Comparison of ENCODE assay signal across 8 mouse cellular contexts in the genomic region with DNA sequence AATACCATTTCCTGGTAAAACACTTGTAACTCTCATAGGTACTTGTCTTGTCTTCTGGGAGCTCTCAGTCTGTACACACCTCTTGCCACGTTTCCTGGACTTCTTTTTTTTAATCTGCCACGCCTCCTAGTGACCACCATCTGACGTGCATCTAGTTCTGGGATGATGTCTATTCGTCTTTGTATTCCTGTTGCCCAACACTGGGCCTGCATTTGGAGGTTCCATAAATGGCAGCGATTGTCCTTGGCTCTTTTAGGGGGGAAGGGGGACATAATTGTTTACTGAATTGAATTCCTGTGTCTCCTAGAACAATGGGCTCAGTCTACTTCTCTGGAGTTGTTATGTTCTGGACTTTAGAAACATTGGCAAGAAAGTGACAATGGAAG. TPM values are rescaled to one million over a fixed set of nuclear protein-coding genes. Genes with fewer than 3 reads are reported as not detected.
DNase-seq lines count a peak whose midpoint lies in the region; ATAC-seq lines count a peak whose summit lies in the region.

No protein-coding gene starts in this region.

- 3% methylated on average over 5 of the region's 5 CpGs for WGBS in heart, embryonic 11.5 days (ENCODE audit: insufficient replicate concordance)
- 5% methylated on average over 5 of the region's 5 CpGs for WGBS in macrophage (ENCODE audit: missing documents)
- 2% methylated on average over 5 of the region's 5 CpGs for WGBS in stomach, embryonic 14.5 days

- H3K27me3 ChIP-seq in heart, embryonic 11.5 days (ENCODE audit: control insufficient read depth, insufficient read depth, low read length), result no peaks in the 10 kb centered on the region
- no peaks in the 10 kb centered on the region for H3K27me3 ChIP-seq in stomach, embryonic 14.5 days (ENCODE audit: control insufficient read depth, insufficient read depth, low read length)

- peak overlapping the region; percentile 99 for H3K4me3 ChIP-seq in heart, embryonic 11.5 days (ENCODE audit: low read depth, low read length)
- H3K4me3 ChIP-seq in macrophage (ENCODE audit: inconsistent target), result peak overlapping the region; percentile 99
- H3K4me3 ChIP-seq in stomach, embryonic 14.5 days (ENCODE audit: low read depth, low read length), result peak overlapping the region; percentile 97

- no peak for ATAC-seq in cerebellum, adult (ENCODE audit: insufficient number of reproducible peaks, low FRiP score, low TSS enrichment)
- ATAC-seq in common myeloid progenitor, adult 5-6 weeks (replicated peaks; ENCODE audit: low read depth, poor library complexity, severe bottlenecking), result peak; percentile 71
- ATAC-seq in heart, embryonic 11.5 days (replicated peaks; ENCODE audit: insufficient number of reproducible peaks, low FRiP score, low TSS enrichment), result no peak; the same call in 1 of the 2 replicates
- ATAC-seq in stomach, embryonic 14.5 days (ENCODE audit: insufficient number of reproducible peaks, insufficient read depth, low FRiP score, low read depth), result no peak; the same call in 1 of the 2 replicates

- peaks cover 64% of the 10 kb centered on the region for H3K79me2 ChIP-seq in macrophage (ENCODE audit: inconsistent target)

- H3K36me3 ChIP-seq in heart, embryonic 11.5 days (ENCODE audit: control insufficient read depth, insufficient read depth, low read length), result peaks cover 26% of the 10 kb centered on the region
- H3K36me3 ChIP-seq in macrophage (ENCODE audit: inconsistent target), result peaks cover 44% of the 10 kb centered on the region
- H3K36me3 ChIP-seq in stomach, embryonic 14.5 days (ENCODE audit: control insufficient read depth, insufficient read depth, low read length), result peaks cover 38% of the 10 kb centered on the region

- no peaks in the 10 kb centered on the region for H3K9me3 ChIP-seq in heart, embryonic 11.5 days (replicated peaks; ENCODE audit: control insufficient read depth, low read length)
- H3K9me3 ChIP-seq in stomach, embryonic 14.5 days (ENCODE audit: control insufficient read depth, low read depth, low read length), result no peaks in the 10 kb centered on the region

- DNase-seq in cerebellum, adult 18-20 months, result peak; percentile 42
- peak; percentile 77 for DNase-seq in ES-CJ7 (ENCODE audit: low read depth, low spot score)
- DNase-seq in kidney, postnatal 14 days, result peak; percentile 55

- H3K9ac ChIP-seq in heart, embryonic 11.5 days (ENCODE audit: low read depth, low read length), result peak overlapping the region; percentile 93
- peak overlapping the region; percentile 88 for H3K9ac ChIP-seq in stomach, embryonic 14.5 days (replicated peaks; ENCODE audit: low read depth, low read length)

- H3K4me2 ChIP-seq in heart, embryonic 11.5 days, result peak overlapping the region; percentile 82
- peak overlapping the region; percentile 59 for H3K4me2 ChIP-seq in stomach, embryonic 14.5 days (replicated peaks; ENCODE audit: low read depth, low read length)

- peak overlapping the region; percentile 85 for H3K27ac ChIP-seq in heart, embryonic 11.5 days (ENCODE audit: low read depth, low read length)
- peak overlapping the region; percentile 95 for H3K27ac ChIP-seq in macrophage
- peak overlapping the region; percentile 85; the same call in 1 of the 2 replicates for H3K27ac ChIP-seq in stomach, embryonic 14.5 days (ENCODE audit: low read length)

- H3K4me1 ChIP-seq in heart, embryonic 11.5 days (ENCODE audit: control insufficient read depth, insufficient read depth, low read length), result peaks cover 14% of the 10 kb centered on the region
- peaks cover 10% of the 10 kb centered on the region; the same call in 1 of the 2 replicates for H3K4me1 ChIP-seq in stomach, embryonic 14.5 days (ENCODE audit: control insufficient read depth, insufficient read depth, low read length)

RNA-seq across cellular contexts. Expression of gene Fen1, which starts 0.6 kb away (rescaled TPM):
- total RNA-seq in common myeloid progenitor, adult 5-6 weeks (2017), result 113 and 118 TPM in 2 replicates
- 59.3 and 70.9 TPM in 2 replicates for polyA plus RNA-seq in heart, embryonic 11.5 days (2014; fragmentation: Nextera tagmentation; extraction: Ambion mirVana)
- 1 to 10 TPM; 1.0 to 6.2 (median 2.4) TPM for total RNA-seq in macrophage (2018; cell fraction: chromatin; rRNA removed)
- total RNA-seq in macrophage (2018; cell fraction: cytosol; rRNA removed), result 10 to 100 TPM; 13.9 to 28.0 (median 21.1) TPM
- total RNA-seq in macrophage (2018; cell fraction: nucleus; rRNA removed), result 10 to 100 TPM in 16 of 26 experiments, 1 to 10 TPM in 10; 3.5 to 35.0 (median 11.2) TPM
- 13.8 to 52.7 TPM (median 20.3 TPM) in 3 replicates for polyA plus RNA-seq in macrophage (2018)
- 65.1 and 70.4 TPM in 2 replicates for polyA plus RNA-seq in stomach, embryonic 14.5 days (2014; fragmentation: Nextera tagmentation; extraction: Ambion mirVana)

RNA-seq across cellular contexts. Expression of gene Tmem258, which starts 0.8 kb away (rescaled TPM):
- 171 and 202 TPM in 2 replicates for total RNA-seq in common myeloid progenitor, adult 5-6 weeks (2017)
- polyA plus RNA-seq in heart, embryonic 11.5 days (2014; fragmentation: Nextera tagmentation; extraction: Ambion mirVana), result 412 and 418 TPM in 2 replicates
- total RNA-seq in macrophage (2018; cell fraction: chromatin; rRNA removed), result 10 to 100 TPM in 25 of 26 experiments, 1 to 10 TPM in 1; 6.3 to 45.1 (median 23.2) TPM
- total RNA-seq in macrophage (2018; cell fraction: cytosol; rRNA removed), result 100 to 1,000 TPM in 7 of 26 experiments, 10 to 100 TPM in 19; 69.4 to 116 (median 93.9) TPM
- 10 to 100 TPM; 12.3 to 48.6 (median 32.6) TPM for total RNA-seq in macrophage (2018; cell fraction: nucleus; rRNA removed)
- 135 to 169 TPM (median 137 TPM) in 3 replicates for polyA plus RNA-seq in macrophage (2018)
- polyA plus RNA-seq in stomach, embryonic 14.5 days (2014; fragmentation: Nextera tagmentation; extraction: Ambion mirVana), result 453 and 489 TPM in 2 replicates

RNA-seq across cellular contexts. Expression of gene Fads1, which starts 21.9 kb away (rescaled TPM):
- 20.5 and 32.9 TPM in 2 replicates for total RNA-seq in common myeloid progenitor, adult 5-6 weeks (2017)
- polyA plus RNA-seq in heart, embryonic 11.5 days (2014; fragmentation: Nextera tagmentation; extraction: Ambion mirVana), result 64.6 and 65.8 TPM in 2 replicates
- total RNA-seq in macrophage (2018; cell fraction: chromatin; rRNA removed), result 10 to 100 TPM in 17 of 26 experiments, 1 to 10 TPM in 9; 1.8 to 88.5 (median 20.6) TPM
- total RNA-seq in macrophage (2018; cell fraction: cytosol; rRNA removed), result 100 to 1,000 TPM in 19 of 26 experiments, 10 to 100 TPM in 7; 60.5 to 162 (median 111) TPM
- 100 to 1,000 TPM in 6 of 26 experiments, 10 to 100 TPM in 19, 1 to 10 TPM in 1; 7.6 to 131 (median 53.2) TPM for total RNA-seq in macrophage (2018; cell fraction: nucleus; rRNA removed)
- polyA plus RNA-seq in macrophage (2018), result 63.4 to 93.5 TPM (median 74.9 TPM) in 3 replicates
- 112 and 114 TPM in 2 replicates for polyA plus RNA-seq in stomach, embryonic 14.5 days (2014; fragmentation: Nextera tagmentation; extraction: Ambion mirVana)

RNA-seq across cellular contexts. Expression of gene Myrf, which starts 35.9 kb away (rescaled TPM):
- 0.05 TPM in 1 of 2 replicates, not detected in the other for total RNA-seq in common myeloid progenitor, adult 5-6 weeks (2017)
- 22.7 and 23.0 TPM in 2 replicates for polyA plus RNA-seq in heart, embryonic 11.5 days (2014; fragmentation: Nextera tagmentation; extraction: Ambion mirVana)
- total RNA-seq in macrophage (2018; cell fraction: chromatin; rRNA removed), result 1 to 10 TPM in 11 of 26 experiments, under 1 TPM in 11, not detected in 4; 0.18 to 3.1 (median 0.97) TPM
- 1 to 10 TPM in 8 of 26 experiments, under 1 TPM in 18; 0.09 to 2.9 (median 0.54) TPM for total RNA-seq in macrophage (2018; cell fraction: cytosol; rRNA removed)
- total RNA-seq in macrophage (2018; cell fraction: nucleus; rRNA removed), result 1 to 10 TPM in 5 of 26 experiments, under 1 TPM in 18, not detected in 3; 0.12 to 2.7 (median 0.64) TPM
- 0.08 to 0.37 TPM (median 0.17 TPM) in 3 replicates for polyA plus RNA-seq in macrophage (2018)
- polyA plus RNA-seq in stomach, embryonic 14.5 days (2014; fragmentation: Nextera tagmentation; extraction: Ambion mirVana), result 27.6 and 28.4 TPM in 2 replicates
